Mouse (Mus musculus): ENCODE results near the gene Fars2. TPM values are rescaled to one million over a fixed set of nuclear protein-coding genes. Genes with fewer than 3 reads are reported as not detected.
A peak's percentile ranks its signal among the peaks of the same experiment; 100 is the strongest.

Gene Fars2
- polyA plus RNA-seq, 1 experiment from 2014 or later, result 24.6 TPM

DNA sequence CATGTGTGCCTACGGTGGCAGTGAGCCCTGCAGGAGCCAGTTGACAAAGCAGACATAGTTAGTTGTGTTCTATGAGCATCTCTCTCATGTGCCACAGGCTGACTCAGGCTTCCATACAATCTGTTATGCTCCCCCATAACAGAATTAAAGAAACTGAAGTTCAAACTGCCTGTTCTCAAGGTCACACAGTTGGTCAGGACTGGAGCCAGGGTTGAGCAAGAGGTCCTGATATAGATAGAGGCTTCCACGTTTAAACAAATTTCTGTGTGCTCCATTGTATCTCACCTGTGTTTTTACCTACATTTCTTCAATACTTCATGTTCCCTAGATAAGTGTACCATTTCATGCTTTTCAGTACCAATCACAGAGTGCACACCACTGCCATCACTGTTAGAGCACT, 362.9 kb downstream of the Fars2 start:
- H3K27ac ChIP-seq (replicated peaks), result no peak overlapping the region
- no peak for ATAC-seq (ENCODE audit: low FRiP score)
- no peak overlapping the region for H3K4me3 ChIP-seq (replicated peaks)
- no peaks in the 10 kb centered on the region for H3K4me1 ChIP-seq
- no peaks in the 10 kb centered on the region for H3K27me3 ChIP-seq (replicated peaks)
- H3K36me3 ChIP-seq, result no peaks in the 10 kb centered on the region
- no peak overlapping the region for H3K4me2 ChIP-seq
- H3K9ac ChIP-seq (replicated peaks), result no peak overlapping the region
- 91% methylated on average over 2 of the region's 2 CpGs for WGBS
- H3K9me3 ChIP-seq (replicated peaks), result no peaks in the 10 kb centered on the region

DNA sequence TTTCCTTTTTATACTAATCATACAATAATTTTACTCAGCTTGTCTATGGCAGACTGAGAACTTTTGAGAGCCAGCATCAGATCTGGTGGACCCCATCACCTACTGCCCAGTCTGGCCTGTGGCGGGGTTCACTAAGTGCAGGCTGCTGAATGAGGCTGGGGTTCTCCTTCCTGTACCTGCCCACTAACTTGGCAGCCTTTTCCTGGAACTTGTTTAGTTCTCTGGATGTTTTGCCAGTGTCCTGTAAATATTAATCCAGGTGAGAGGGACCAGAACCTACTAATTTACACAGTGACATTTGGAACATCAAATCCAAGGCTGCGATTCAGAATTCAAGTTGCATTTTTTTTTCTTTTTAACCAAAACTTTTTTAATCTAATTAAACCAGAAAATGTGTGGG, 367.2 kb downstream of the Fars2 start:
- Histone ChIP-seq H3K9ac (replicated peaks) (no peak overlapping the region), H3K27ac (replicated peaks) (no peak overlapping the region), H3K4me3 (replicated peaks) (no peak overlapping the region), H3K36me3 (no peaks in the 10 kb centered on the region), H3K4me1 (no peaks in the 10 kb centered on the region), H3K9me3 (replicated peaks) (no peaks in the 10 kb centered on the region), H3K27me3 (replicated peaks) (no peaks in the 10 kb centered on the region), H3K4me2 (no peak overlapping the region)
- 100% methylated on average over 2 of the region's 2 CpGs for WGBS
- ATAC-seq (ENCODE audit: low FRiP score), result no peak

DNA sequence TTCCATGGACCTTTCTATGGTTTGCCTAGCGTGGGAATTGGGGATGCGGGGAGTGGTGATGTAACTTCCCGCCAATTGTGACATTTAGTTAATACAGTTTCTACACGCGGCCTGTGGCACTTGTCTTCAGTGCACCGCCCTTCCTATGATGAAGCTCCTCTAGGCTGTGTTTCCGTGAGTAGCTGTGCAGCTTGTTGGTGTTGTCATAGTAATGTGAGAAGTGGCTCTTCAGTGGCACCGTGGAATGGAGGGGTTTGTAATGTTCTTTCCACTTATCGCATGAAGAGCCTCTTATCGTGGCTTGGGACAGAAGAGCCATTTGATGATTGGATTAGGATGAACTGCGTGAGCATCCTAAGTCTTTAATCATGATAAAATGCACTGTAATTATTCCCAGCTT, 369.5 kb downstream of the Fars2 start:
- Histone ChIP-seq H3K4me1 (peaks cover 4% of the 10 kb centered on the region; the same call in 1 of the 2 replicates), H3K36me3 (no peaks in the 10 kb centered on the region), H3K27ac (replicated peaks) (no peak overlapping the region), H3K9ac (replicated peaks) (no peak overlapping the region), H3K4me2 (no peak overlapping the region), H3K27me3 (replicated peaks) (no peaks in the 10 kb centered on the region), H3K9me3 (replicated peaks) (no peaks in the 10 kb centered on the region), H3K4me3 (replicated peaks) (no peak overlapping the region)
- 90% methylated on average over 11 of the region's 11 CpGs for WGBS
- no peak for ATAC-seq (ENCODE audit: low FRiP score)

DNA sequence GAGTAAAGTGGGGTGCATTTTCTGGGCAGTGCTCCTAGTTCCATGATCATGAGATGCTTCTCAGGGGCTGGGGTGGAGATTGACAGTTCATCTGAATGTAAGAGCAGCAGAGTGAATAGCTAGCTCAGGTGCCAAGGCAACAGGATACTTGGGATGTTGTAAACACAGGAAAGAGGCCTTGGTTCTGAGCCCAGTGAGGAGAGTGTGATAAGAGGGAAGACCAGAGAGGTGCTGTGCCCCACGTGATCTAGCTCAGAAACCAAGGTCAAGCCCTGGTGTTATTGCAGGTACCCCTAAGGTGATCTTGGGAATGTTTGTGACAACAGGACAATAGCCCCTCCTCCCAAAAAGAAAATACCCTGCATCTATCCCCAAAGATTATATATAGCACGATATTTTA, 372.2 kb downstream of the Fars2 start:
- Histone ChIP-seq H3K4me1 (peaks cover 19% of the 10 kb centered on the region), H3K9me3 (replicated peaks) (no peaks in the 10 kb centered on the region), H3K36me3 (no peaks in the 10 kb centered on the region), H3K4me2 (no peak overlapping the region), H3K9ac (replicated peaks) (no peak overlapping the region), H3K4me3 (replicated peaks) (no peak overlapping the region), H3K27me3 (replicated peaks) (no peaks in the 10 kb centered on the region), H3K27ac (replicated peaks) (no peak overlapping the region)
- no peak for ATAC-seq (ENCODE audit: low FRiP score)
- 75% methylated on average over 2 of the region's 2 CpGs for WGBS

DNA sequence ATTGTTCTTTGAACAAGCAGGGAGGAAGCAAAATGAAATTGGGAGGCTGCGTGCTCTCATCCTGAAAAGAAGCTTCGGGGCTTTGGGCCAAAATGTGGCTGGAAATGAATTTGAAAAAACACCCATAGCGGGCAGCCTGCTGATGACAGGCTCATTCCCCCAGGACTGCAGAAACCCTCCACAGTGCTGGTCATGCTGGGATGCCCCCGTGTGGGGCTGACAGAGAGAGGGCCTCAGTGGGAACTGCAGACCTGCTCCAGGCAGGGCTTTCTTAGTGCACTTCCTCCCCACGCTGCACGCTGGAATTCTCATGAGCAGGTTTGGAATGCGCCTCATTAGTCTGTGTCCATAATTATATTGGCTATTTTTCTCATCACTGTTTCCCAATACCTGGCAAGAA, 373.4 kb downstream of the Fars2 start:
- WGBS, result 57% methylated on average over 7 of the region's 7 CpGs
- Histone ChIP-seq H3K27ac (replicated peaks) (no peak overlapping the region), H3K27me3 (replicated peaks) (no peaks in the 10 kb centered on the region), H3K4me1 (peaks cover 19% of the 10 kb centered on the region), H3K4me2 (no peak overlapping the region), H3K9me3 (replicated peaks) (no peaks in the 10 kb centered on the region), H3K9ac (replicated peaks) (no peak overlapping the region), H3K36me3 (no peaks in the 10 kb centered on the region), H3K4me3 (replicated peaks) (no peak overlapping the region)
- ATAC-seq (ENCODE audit: low FRiP score), result no peak

DNA sequence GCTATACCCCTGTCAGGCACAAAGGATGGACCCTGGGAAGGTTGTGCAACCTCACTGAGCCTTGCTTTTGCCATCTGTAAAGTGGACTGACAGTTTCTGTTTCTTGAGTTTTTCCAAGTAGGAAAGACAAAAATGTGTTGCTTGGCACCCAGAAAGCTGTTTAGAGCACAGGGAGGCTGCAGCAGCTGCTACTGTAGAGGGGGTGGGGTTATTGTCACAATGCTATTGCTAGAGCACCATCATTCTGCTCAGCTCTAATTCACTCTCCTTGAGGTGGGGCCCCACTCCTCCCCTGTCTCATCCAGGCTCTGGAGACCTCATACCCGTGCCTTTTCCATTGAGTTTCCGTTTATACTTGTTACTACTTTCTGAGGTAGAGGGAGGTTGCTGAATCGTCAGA, 375.2 kb downstream of the Fars2 start:
- H3K9ac ChIP-seq (replicated peaks), result no peak overlapping the region
- no peaks in the 10 kb centered on the region for H3K27me3 ChIP-seq (replicated peaks)
- no peak overlapping the region for H3K27ac ChIP-seq (replicated peaks)
- no peaks in the 10 kb centered on the region for H3K9me3 ChIP-seq (replicated peaks)
- H3K36me3 ChIP-seq, result no peaks in the 10 kb centered on the region
- no peak overlapping the region for H3K4me2 ChIP-seq
- no peak for ATAC-seq (ENCODE audit: low FRiP score)
- WGBS, result 68% methylated on average over 3 of the region's 3 CpGs
- no peak overlapping the region for H3K4me3 ChIP-seq (replicated peaks)
- H3K4me1 ChIP-seq, result peaks cover 19% of the 10 kb centered on the region

DNA sequence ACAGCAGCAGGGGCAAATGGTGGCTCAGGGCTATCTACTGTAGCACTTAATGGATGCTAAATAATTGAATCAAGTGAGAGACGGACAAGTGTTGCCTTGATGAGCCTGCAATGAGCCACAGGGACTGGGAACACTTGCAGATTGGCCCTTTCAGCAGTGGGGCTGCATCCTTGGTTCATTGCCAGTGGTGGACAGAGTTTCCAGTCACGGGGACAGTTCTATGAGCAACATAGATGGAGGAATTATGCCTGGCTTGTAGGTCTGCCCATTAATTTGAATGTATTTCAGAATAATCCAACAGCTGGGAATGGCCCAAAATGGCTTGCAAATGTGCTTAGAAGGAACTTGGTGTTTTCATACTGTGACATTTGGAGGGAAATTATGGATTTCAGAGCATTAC, 376.1 kb downstream of the Fars2 start:
- no peaks in the 10 kb centered on the region for H3K36me3 ChIP-seq
- peak overlapping the region; percentile 38; the same call in 1 of the 2 replicates for H3K27ac ChIP-seq (replicated peaks)
- no peak overlapping the region for H3K4me2 ChIP-seq
- ATAC-seq (ENCODE audit: low FRiP score), result no peak; the same call in 1 of the 2 replicates
- no peaks in the 10 kb centered on the region for H3K27me3 ChIP-seq (replicated peaks)
- H3K9me3 ChIP-seq (replicated peaks), result no peaks in the 10 kb centered on the region
- 44% methylated on average over 2 of the region's 2 CpGs for WGBS
- peaks cover 19% of the 10 kb centered on the region for H3K4me1 ChIP-seq
- H3K9ac ChIP-seq (replicated peaks), result no peak overlapping the region
- H3K4me3 ChIP-seq (replicated peaks), result no peak overlapping the region

DNA sequence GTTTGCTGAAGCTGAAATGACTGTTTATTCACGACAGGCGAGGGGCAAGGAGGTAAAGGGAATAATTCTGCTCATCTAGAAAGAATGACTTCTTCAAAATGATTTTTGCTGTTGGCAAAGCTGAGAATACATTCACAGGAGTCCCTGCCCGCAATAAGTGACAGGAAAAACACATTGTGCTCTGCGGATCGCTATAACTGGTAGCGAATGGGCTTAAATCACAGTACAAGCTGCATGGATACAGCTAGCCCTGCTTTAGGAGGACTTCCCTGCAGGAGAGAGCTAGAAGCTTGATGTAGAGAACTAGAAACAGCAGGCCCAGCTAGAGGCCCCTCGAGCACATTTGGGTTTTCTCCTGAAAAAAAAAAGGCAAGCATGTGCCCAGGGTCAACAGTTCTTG, 376.6 kb downstream of the Fars2 start:
- ATAC-seq (ENCODE audit: low FRiP score), result no peak
- H3K9me3 ChIP-seq (replicated peaks), result no peaks in the 10 kb centered on the region
- H3K4me1 ChIP-seq, result peaks cover 19% of the 10 kb centered on the region
- peak overlapping the region; percentile 38 for H3K27ac ChIP-seq (replicated peaks)
- no peak overlapping the region for H3K4me3 ChIP-seq (replicated peaks)
- no peak overlapping the region for H3K4me2 ChIP-seq
- 75% methylated on average over 7 of the region's 7 CpGs for WGBS
- no peaks in the 10 kb centered on the region for H3K36me3 ChIP-seq
- no peak overlapping the region for H3K9ac ChIP-seq (replicated peaks)
- H3K27me3 ChIP-seq (replicated peaks), result no peaks in the 10 kb centered on the region

DNA sequence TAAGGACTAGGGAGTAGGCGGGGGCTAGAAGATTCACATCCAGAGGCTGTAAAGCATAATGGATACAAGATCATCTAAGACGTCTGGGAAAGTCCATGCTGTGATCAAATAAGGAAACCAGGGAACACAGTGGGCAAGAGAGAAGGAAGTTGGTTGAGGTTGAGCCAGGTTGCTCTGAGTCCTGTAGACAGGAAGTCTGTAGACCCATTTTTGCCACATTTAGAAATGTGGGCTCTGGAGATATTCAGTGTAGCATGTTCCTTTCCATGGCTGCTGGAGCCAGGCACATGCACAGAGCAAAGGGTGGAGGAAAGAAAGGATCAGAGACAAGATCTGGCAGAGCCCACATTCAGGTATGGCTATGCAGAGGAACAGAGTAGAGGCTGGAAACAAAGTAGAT, 378.8 kb downstream of the Fars2 start:
- Histone ChIP-seq H3K9me3 (replicated peaks) (no peaks in the 10 kb centered on the region), H3K27me3 (replicated peaks) (no peaks in the 10 kb centered on the region), H3K9ac (replicated peaks) (no peak overlapping the region), H3K4me2 (no peak overlapping the region), H3K4me1 (peaks cover 15% of the 10 kb centered on the region), H3K27ac (replicated peaks) (no peak overlapping the region), H3K4me3 (replicated peaks) (no peak overlapping the region), H3K36me3 (no peaks in the 10 kb centered on the region)
- 91% methylated on average over 2 of the region's 2 CpGs for WGBS
- ATAC-seq (ENCODE audit: low FRiP score), result no peak

DNA sequence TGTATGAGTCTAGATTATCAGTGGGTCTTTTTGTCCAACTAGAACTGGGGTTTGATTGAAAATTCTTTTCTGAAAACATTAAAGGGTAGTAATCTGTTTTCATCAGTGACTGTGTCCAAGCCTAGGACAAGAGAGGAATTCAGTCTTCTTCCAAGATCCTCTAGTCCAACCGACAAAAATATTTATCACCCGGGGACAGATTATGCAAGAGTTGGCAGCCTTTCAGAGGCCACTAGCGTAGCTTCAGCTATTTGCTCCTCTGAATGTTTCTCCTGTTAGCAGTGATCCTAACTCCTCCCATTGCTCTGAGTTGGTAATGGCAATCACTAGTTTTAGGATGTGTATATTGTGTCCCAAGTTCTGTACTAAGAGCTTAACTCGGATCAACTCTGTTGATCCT, 380.1 kb downstream of the Fars2 start:
- H3K27me3 ChIP-seq (replicated peaks), result no peaks in the 10 kb centered on the region
- no peaks in the 10 kb centered on the region for H3K9me3 ChIP-seq (replicated peaks)
- no peaks in the 10 kb centered on the region for H3K36me3 ChIP-seq
- H3K4me2 ChIP-seq, result no peak overlapping the region
- no peak overlapping the region for H3K4me3 ChIP-seq (replicated peaks)
- peaks cover 14% of the 10 kb centered on the region for H3K4me1 ChIP-seq
- H3K27ac ChIP-seq (replicated peaks), result no peak overlapping the region
- 55% methylated on average over 4 of the region's 4 CpGs for WGBS
- H3K9ac ChIP-seq (replicated peaks), result no peak overlapping the region
- ATAC-seq (ENCODE audit: low FRiP score), result no peak

DNA sequence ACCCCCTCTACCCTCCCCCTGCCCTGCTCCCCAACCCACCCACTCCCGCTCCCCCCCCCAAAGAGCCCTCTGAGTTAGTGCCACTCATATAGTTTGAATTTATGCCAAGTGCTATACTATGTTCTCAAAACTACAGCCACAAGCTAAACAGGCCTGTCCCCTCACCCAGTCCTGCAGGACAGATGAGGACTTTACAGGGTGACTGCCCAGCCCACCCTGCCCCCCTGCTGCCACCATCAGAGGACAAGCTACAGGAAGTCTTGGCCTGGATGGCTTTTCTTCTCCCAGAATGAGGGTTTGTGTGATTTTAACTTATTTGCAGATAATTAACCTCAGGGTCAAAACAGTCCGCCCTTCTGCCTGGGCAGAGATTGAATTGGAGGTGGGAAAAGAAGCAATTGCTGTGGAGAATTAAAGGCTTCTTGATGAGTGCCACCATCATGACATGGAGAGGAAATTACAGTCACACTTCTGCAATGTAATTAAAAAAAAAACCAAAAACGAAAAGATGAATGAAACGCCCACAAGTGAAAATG, 383.2 kb downstream of the Fars2 start:
- H3K27ac ChIP-seq (replicated peaks), result no peak overlapping the region
- ATAC-seq (ENCODE audit: low FRiP score), result no peak
- no peaks in the 10 kb centered on the region for H3K27me3 ChIP-seq (replicated peaks)
- H3K9ac ChIP-seq (replicated peaks), result no peak overlapping the region
- H3K4me3 ChIP-seq (replicated peaks), result no peak overlapping the region
- H3K4me2 ChIP-seq, result no peak overlapping the region
- no peaks in the 10 kb centered on the region for H3K9me3 ChIP-seq (replicated peaks)
- no peaks in the 10 kb centered on the region for H3K36me3 ChIP-seq
- 58% methylated on average over 4 of the region's 4 CpGs for WGBS
- no peaks in the 10 kb centered on the region for H3K4me1 ChIP-seq

DNA sequence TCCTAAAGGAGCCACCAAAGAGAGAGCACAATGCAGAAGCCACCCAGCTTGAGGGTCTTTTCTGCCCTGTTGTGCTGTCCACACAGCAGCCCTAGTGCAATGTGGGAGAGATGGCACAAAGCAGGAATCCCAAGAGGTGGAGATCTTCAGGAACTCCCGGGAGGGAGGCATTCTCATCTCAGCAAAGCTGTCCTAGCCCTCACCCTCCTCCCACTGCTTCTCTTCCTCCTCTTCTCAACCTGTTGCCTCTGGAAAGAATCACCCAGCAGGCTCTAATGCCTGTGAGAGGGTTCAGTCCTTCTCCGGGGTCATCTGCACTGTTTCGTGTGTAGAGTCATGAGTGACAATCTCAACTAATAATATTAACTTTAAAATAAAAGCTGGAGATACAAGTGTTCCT, 386.3 kb downstream of the Fars2 start:
- ATAC-seq (ENCODE audit: low FRiP score), result no peak
- H3K4me3 ChIP-seq (replicated peaks), result no peak overlapping the region
- no peaks in the 10 kb centered on the region for H3K27me3 ChIP-seq (replicated peaks)
- H3K27ac ChIP-seq (replicated peaks), result no peak overlapping the region
- H3K4me1 ChIP-seq, result no peaks in the 10 kb centered on the region
- no peaks in the 10 kb centered on the region for H3K36me3 ChIP-seq
- no peak overlapping the region for H3K9ac ChIP-seq (replicated peaks)
- WGBS, result 81% methylated on average over 3 of the region's 3 CpGs
- H3K9me3 ChIP-seq (replicated peaks), result no peaks in the 10 kb centered on the region
- H3K4me2 ChIP-seq, result no peak overlapping the region

DNA sequence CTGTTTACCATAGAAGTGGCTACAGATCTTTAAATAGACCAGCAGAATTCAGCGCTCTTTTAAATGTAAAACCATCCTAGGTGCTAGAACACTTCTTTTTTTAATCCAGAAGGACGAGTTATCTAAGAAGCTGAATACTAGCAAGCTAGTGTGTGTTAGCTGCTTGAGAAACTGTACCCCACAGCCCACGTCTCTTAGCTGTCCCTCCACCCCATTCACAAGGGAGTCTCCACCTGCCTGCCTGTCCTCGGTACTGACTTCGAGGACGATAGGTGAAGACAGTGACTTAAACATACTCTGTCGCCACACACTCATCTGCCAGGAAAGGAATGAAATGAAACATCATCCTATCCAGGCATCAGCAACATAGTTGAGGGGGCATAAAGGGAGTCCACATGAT, 386.8 kb downstream of the Fars2 start:
- H3K9me3 ChIP-seq (replicated peaks), result no peaks in the 10 kb centered on the region
- 91% methylated on average over 7 of the region's 7 CpGs for WGBS
- no peak overlapping the region for H3K27ac ChIP-seq (replicated peaks)
- H3K4me3 ChIP-seq (replicated peaks), result no peak overlapping the region
- no peaks in the 10 kb centered on the region for H3K36me3 ChIP-seq
- ATAC-seq (ENCODE audit: low FRiP score), result no peak
- H3K9ac ChIP-seq (replicated peaks), result no peak overlapping the region
- no peaks in the 10 kb centered on the region for H3K4me1 ChIP-seq
- H3K4me2 ChIP-seq, result no peak overlapping the region
- H3K27me3 ChIP-seq (replicated peaks), result no peaks in the 10 kb centered on the region
